Mouse (Mus musculus) lung, adult 18-20 months (tissue): ENCODE measurements at regions not wholly inside any gene's neighbourhood (a gene's known extent, or its start where the extent isn't known, plus 50 kb on each side); places are given as distances from the start of the nearest gene placed in this dataset.

Experiments
- DNase-seq, 2 experiments: peaks; one replicate each; pipeline ENCODE4 v3.0.0; 2022; ENCODE audit warnings: mixed read lengths in 2 of 2

- no peak for DNase-seq
Observed at GRCm38 (mm10) chr13:52436756-52437155, 94.3 kb downstream of the Diras2 start.

- DNase-seq, result no peak
Observed at GRCm38 (mm10) chr13:52445513-52445912, 85.6 kb downstream of the Diras2 start.

GRCm38 (mm10) chr13:52448902-52449301 lies 82.2 kb downstream of the Diras2 start:
- no peak for DNase-seq

GRCm38 (mm10) chr13:52451486-52451885 lies 79.6 kb downstream of the Diras2 start:
- DNase-seq, result no peak

- DNase-seq, result no peak
Observed at GRCm38 (mm10) chr13:52452291-52452690, 78.8 kb downstream of the Diras2 start.
